9 mouse cellular contexts compared by ENCODE assay signal in the genomic region with DNA sequence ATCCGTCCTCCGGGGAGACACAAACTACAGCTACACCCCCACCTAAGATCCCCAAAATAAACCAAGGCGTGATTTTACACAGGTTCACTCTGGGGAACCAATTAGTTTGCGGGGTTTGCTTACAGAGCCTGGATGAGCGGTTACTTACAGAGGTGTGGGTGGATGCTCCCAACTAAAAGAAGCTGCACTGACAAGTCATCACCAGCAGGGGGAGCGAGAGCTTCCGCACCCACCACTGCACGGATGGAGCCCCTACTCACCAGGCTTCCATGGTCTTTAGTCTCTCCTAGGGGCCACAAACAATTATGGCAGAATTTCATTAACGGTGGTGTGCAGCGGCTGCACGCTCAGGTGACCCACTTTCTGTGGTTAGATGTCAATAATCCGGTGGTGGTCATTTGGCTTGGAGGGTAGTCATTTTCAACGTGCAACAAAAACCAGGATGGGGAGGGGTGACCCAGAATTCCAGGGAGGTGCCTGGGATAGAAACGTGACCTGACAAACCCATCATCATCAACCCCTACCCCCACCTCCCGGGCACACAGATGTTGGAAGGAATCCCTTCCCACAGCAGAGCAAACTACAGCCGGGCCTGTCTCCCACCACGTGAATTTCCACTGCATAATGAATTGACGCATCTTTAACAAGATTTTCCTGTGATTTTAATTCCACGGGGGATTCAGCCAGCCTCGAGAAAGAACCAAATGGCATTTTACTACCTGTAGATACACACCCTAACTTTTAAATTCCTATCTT.
DNase-seq lines count a peak whose midpoint lies in the region; ATAC-seq and TF ChIP-seq lines count a peak whose summit lies in the region.
"Had no signal": no experiment of that assay in that cellular context is flagged by ENCODE, and none has a peak within 500 bp of the region (broad histone marks: within the 10 kb centered on the region; RNA-seq: fewer than 3 reads in every experiment).

No protein-coding gene starts in this region.

- H3K9me3 ChIP-seq in intestine, postnatal 0 days (ENCODE audit: control insufficient read depth) = no peaks in the 10 kb centered on the region
- H3K9me3 ChIP-seq in intestine, embryonic 16.5 days (ENCODE audit: control insufficient read depth, low read length) = no peaks in the 10 kb centered on the region
- no peaks in the 10 kb centered on the region for H3K9me3 ChIP-seq in lung, postnatal 0 days (ENCODE audit: low read length)
- H3K9me3 ChIP-seq: liver, embryonic 13.5 days had no signal

- 63% methylated on average over 20 of the region's 20 CpGs for WGBS in intestine, postnatal 0 days
- WGBS in intestine, embryonic 16.5 days = 59% methylated on average over 20 of the region's 20 CpGs
- 55% methylated on average over 20 of the region's 20 CpGs for WGBS in lung, postnatal 0 days

- TF ChIP-seq EP300 in lung, postnatal 0 days (IDR thresholded peaks at IDR 0.05) = no peak

- H3K27ac ChIP-seq in intestine, postnatal 0 days (ENCODE audit: low read depth, low read length) = no peak overlapping the region
- H3K27ac ChIP-seq in intestine, embryonic 16.5 days (ENCODE audit: low read length) = no peak overlapping the region
- H3K27ac ChIP-seq in lung, postnatal 0 days (ENCODE audit: low read length) = no peak overlapping the region
- H3K27ac ChIP-seq: liver, embryonic 13.5 days had no signal

- H3K9ac ChIP-seq in intestine, postnatal 0 days (ENCODE audit: low read depth, low read length) = no peak overlapping the region
- H3K9ac ChIP-seq in intestine, embryonic 16.5 days (ENCODE audit: low read depth, low read length) = no peak overlapping the region
- H3K9ac ChIP-seq in lung, postnatal 0 days (replicated peaks; ENCODE audit: low read depth) = no peak overlapping the region
- H3K9ac ChIP-seq: liver, embryonic 13.5 days had no signal

- peak; percentile 67 for DNase-seq in cerebellum, adult 11-12 months
- DNase-seq in forelimb bud, embryonic 11.5 days (ENCODE audit: low read depth, low spot score) = peak; percentile 43
- no peak for DNase-seq in lung, postnatal 0 days (ENCODE audit: low spot score)
- DNase-seq in thymus, adult 18-20 months = no peak
- no peak for DNase-seq in gastrocnemius, adult 18-20 months (ENCODE audit: low spot score)
- no peak for DNase-seq in heart, postnatal 25 days (ENCODE audit: low spot score)
- DNase-seq: liver, embryonic 13.5 days had no signal

- H3K4me3 ChIP-seq in intestine, postnatal 0 days (ENCODE audit: low read depth, low read length) = no peak overlapping the region
- no peak overlapping the region for H3K4me3 ChIP-seq in intestine, embryonic 16.5 days (ENCODE audit: low read length)
- no peak overlapping the region for H3K4me3 ChIP-seq in lung, postnatal 0 days (ENCODE audit: low read depth, low read length)
- H3K4me3 ChIP-seq: liver, embryonic 13.5 days had no signal

- intact Hi-C loops in heart, postnatal 25 days (cut with DNase I) = no loop called here

- H3K27me3 ChIP-seq in intestine, postnatal 0 days (replicated peaks; ENCODE audit: control insufficient read depth, insufficient read depth, low read length) = no peaks in the 10 kb centered on the region
- no peaks in the 10 kb centered on the region for H3K27me3 ChIP-seq in intestine, embryonic 16.5 days (replicated peaks; ENCODE audit: control insufficient read depth, insufficient read depth, low read length)
- H3K27me3 ChIP-seq in lung, postnatal 0 days (replicated peaks; ENCODE audit: insufficient read depth, low read length) = no peaks in the 10 kb centered on the region

- TF ChIP-seq CTCF in intestine, postnatal 0 days (IDR thresholded peaks at IDR 0.05; ENCODE audit: low read depth) = peak; percentile 70
- TF ChIP-seq CTCF in lung, postnatal 0 days (IDR thresholded peaks at IDR 0.05) = peak; percentile 69

- no peak overlapping the region for H3K4me2 ChIP-seq in intestine, postnatal 0 days (replicated peaks; ENCODE audit: low read depth)
- no peak overlapping the region for H3K4me2 ChIP-seq in intestine, embryonic 16.5 days (ENCODE audit: low read depth, low read length)
- H3K4me2 ChIP-seq in lung, postnatal 0 days (replicated peaks; ENCODE audit: low read depth, low read length) = no peak overlapping the region
- H3K4me2 ChIP-seq: liver, embryonic 13.5 days had no signal

- no peaks in the 10 kb centered on the region for H3K4me1 ChIP-seq in intestine, postnatal 0 days (replicated peaks; ENCODE audit: control insufficient read depth, insufficient read depth, low read length)
- no peaks in the 10 kb centered on the region for H3K4me1 ChIP-seq in intestine, embryonic 16.5 days (ENCODE audit: control insufficient read depth, insufficient read depth, low read length)
- H3K4me1 ChIP-seq in lung, postnatal 0 days (ENCODE audit: insufficient read depth, low read depth, low read length) = no peaks in the 10 kb centered on the region
- H3K4me1 ChIP-seq: liver, embryonic 13.5 days had no signal

- no peak for ATAC-seq in intestine, postnatal 0 days
- ATAC-seq in intestine, embryonic 16.5 days = no peak
- ATAC-seq in lung, postnatal 0 days = no peak

- H3K36me3 ChIP-seq in intestine, postnatal 0 days (ENCODE audit: control insufficient read depth, insufficient read depth) = no peaks in the 10 kb centered on the region
- H3K36me3 ChIP-seq in intestine, embryonic 16.5 days (ENCODE audit: control insufficient read depth, insufficient read depth, low read length) = no peaks in the 10 kb centered on the region
- H3K36me3 ChIP-seq in lung, postnatal 0 days (ENCODE audit: insufficient read depth, low read length) = no peaks in the 10 kb centered on the region
- H3K36me3 ChIP-seq: liver, embryonic 13.5 days had no signal

Comparison
In these comparisons a context has a peak if more than half of its experiments do, and no peak if none do; other contexts are left out.
1. DNase-seq: peak in cerebellum, adult 11-12 months (single experiment) and forelimb bud, embryonic 11.5 days (single experiment); none in lung, postnatal 0 days (single experiment), thymus, adult 18-20 months (0 of 2), gastrocnemius, adult 18-20 months (single experiment) and heart, postnatal 25 days (single experiment).